Mouse (Mus musculus) telencephalon, adult 2 months (tissue): ENCODE measurements around the gene Afg1l.

Experiments
- DNase-seq: peaks from one replicate; pipeline ENCODE4 v3.0.0-alpha.2; 2011; ENCODE audit warnings: low read depth, low spot score

The Afg1l gene

DNA sequence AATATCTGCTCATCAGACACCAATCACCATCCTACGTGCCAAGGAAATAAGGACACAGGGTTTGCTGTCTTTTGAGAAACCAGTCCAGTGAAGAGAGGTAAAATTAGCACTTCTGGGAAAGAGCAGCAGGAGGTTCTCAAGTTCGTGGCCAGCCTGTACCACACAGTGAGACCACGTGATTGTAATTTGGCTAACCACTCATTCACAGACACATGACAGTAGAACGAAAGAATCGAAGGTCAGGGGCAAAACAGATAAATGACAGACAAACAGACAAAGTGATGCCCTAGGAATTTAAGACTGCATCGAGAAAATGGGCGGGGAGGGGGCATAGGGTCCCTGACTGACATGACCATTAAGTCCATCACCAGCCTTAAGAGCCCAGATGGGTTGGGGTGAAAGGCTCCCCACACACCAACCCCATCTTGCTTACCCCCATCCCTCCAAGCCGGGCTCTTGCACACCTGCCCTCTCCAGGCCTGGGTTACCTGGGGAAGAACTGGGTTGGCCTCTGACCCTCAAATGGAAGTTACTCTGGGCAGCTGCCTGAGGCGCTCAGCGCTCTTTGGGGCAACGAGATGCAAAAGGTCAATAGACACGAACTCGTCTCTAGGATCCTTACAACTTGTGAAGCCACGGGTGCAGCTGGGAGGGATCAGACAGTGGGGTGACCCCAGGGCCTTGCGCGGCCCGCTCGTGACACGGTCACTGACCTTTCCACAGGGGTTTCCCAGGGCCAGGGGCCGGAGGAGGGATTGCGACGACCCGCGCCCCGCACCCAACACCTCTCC lies 620 bp downstream of the Afg1l start:
- DNase-seq = no peak

DNA sequence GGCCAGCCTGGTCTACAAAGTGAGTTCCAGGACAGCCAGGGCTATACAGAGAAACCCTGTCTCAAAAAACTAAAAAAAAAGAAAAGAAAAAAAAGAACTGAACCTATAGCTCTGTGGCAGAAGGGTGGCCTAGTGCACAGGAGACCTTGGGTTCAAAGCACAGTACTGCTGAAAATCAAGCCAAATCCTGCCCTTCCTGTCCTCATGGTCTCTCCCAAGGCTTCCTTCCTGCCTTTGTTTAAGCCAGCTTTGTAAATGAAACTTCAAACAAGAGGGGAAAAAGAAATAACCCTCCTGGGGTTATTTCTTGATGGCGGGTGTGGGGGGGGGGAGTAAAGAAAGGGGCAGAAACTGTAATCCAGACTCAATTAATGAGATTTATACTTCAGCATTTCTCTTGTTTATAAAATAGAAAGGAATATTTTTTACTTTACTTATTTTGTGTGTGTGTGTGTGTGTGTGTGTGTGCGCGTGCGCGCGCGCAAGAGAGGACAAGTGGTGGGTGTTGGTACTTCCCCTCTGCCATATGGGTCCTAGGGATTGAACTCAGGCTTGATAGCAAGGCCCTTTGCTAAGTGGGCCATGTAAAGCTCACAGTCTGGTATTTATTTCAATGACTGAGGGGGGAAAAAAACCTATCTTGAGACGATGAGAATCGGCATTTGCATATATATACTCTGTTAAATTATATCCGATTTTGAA lies 1.4 kb downstream of the Afg1l start:
- no peak for DNase-seq

DNA sequence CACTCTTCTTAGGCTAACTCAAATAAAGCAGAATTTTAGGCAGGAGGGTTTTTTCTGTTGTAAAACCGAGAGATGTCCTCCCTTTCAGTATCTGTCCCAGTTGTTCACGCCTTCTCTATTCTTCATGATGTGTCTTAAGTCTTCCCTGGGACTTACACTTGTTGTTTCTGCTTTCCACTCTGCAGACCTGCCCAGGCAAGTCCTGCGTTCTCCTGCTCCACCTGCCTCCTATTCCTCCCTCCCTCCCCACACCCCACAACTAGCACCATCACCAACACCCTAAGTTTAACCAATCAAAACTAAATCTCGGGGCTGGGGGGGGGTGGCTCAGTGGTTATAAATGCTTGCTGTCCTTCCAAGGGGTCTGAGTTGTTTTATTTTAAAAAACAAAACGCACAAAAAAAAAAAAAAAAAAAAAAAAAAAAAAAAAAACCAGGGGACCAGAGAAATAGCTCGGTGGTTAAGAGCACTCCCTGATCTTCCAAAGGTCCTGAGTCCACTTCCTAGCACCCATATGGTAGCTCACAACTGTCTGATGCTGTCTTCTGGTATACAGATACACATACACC lies 3.3 kb downstream of the Afg1l start:
- DNase-seq = no peak

DNA sequence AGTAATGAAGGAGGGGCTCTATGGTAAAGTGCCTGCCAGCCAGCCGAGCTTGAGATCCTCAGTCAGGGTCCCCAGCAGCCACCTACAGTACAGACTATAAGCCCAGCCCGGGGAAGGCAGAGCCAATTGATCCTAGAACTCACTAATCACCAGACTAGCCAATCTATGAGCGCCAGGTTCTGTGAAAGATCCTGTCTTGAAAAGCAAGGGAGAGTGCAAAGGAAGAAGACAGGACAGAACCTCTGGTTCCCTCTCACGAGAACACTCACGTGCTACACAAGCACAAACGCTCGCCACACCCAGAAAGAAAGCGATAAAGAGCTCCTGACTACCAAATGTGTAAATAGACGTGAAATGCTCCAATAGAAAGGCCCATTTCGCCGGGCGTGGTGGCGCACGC lies 13.6 kb downstream of the Afg1l start:
- no peak for DNase-seq

DNA sequence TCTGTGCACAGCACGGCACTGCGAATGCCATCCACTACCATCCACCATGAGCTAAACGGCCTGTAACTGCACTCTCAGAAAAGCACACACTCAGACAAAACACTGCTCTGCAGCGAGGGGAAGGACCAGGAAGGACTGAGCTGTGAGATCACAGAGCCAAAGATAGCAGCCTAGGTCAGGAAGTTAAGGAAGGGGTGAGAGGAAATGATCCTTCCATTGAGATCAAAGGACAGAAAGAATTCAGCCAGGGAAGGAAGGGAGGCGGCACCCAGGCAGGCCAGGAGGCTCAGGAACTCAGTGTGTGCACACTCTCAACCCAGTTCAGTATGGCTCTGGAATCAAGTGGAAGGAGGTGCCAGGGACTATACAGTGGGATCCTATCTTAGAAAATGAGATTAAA lies 14.1 kb downstream of the Afg1l start:
- no peak for DNase-seq

DNA sequence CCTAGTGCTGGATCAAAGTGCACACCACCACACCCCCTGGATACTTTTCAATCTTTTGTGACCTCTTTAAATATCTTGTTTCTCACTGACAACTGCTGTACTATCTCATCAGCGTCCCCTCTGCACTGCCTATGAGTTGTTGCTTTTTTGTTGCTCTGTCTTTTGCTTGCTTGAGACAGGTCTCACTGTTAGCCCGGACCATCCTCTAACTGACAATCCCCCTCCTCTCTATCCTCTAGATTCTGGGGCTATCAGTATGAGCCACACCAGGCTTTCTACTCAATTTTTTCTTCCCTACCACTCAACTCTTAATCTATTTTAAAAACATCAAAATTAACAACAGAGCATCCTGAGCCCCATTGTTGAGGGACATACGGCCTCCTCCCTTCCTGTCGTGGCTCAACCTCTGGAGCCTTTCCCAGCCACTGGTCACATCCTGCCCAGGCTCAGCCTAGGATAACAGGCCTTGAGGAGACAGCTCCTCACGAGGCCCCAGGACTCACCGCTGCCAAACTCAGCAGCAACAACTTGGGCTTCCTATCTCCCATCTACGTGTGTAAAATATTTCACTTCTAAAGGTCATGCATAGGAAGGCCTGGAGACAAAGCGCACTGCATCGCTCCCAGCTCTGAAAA lies 20.7 kb downstream of the Afg1l start:
- no peak for DNase-seq

DNA sequence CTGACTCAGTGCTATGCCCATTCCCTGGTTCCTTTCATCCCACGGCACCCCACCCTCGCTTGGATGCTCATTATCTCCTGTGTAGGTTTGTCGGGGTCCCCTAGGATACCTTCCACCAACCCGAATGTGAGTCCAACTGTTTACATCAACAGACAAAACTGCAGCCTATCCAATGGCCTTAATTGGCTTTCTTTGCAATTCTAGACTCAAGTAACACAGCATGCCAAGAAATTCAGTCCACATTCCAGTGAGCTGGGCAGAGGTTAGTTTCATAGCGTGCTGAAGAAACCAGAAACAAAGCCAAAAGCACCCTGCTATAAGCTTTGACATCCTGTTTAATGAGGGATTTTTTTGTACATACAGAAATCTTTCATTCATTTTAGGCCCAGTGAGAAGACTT lies 22.4 kb downstream of the Afg1l start:
- no peak for DNase-seq

DNA sequence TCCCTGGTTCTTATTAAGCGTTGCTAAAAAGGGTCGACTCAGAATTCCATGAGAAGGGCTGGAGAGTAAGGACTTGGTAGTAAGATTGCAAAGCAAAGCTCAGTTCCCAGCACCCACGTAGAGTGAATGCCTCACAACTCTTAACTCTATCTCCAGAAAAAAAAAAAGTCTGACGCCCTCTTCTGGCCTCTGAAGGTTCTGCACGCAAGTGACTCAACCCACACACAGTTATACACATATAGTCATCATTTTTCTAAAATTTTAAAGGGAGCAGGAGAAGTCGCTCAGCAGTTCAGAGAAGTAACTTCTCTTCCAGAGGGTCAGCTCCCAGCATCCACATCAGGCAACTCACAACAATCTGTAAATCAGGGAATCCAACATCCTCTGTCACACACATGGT lies 23.7 kb downstream of the Afg1l start:
- DNase-seq = no peak

DNA sequence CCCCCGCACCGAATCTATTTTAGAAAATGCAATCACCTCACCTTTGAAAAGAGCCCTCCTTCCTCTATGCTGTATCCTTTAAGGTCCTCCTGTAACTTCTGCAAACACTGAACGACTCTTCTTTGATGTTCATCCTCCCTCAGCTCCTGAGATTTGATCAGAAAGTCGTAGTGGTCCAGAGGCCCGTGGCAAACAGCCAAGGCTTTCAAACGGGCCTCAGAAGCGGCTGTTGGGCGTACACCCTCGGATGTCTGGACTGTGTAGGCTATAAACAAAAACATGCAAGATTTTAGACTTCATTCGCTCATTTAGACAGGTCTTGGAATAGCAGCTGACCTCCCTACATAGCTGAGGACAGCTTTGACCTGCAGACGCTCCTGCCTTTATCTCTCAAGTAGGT lies 24.1 kb downstream of the Afg1l start:
- no peak for DNase-seq

DNA sequence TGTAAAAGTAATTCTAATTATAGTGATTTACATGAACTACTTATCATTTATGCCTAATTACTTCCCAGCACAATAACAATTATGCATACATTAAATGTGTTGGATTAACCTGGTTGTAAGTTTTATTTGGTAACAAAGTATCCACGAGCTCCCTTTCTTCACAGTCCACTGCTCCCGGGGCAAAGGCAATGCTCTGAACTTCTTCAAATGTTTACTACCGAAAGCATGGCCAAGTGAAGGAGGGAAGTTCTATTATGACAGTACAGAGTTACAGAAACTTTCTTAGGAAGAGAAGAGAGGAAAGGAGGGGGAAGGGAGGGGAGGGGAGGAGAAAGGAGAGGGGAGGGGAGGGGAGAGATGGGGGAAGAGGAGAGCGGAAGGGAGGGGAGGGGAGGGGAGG lies 28.7 kb downstream of the Afg1l start:
- DNase-seq = no peak

DNA sequence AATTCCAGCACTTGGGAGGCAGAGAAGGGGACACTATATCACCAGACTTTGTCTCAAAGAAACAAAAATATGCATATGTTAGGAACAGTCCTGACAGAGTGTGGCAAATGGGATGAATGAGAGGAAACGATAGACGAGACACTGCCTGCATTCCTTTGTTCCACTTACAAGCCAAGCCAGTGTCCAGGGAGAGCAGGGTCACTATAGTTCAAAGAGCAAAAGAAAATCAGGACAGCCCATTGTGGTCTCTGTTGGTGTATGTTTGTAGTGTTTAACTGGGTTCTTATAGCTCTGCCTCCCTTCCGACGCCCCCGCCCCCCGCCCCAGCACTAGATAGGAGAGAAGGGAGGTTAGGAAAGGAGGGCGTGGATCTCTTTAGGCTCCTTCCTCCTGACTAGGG lies 30.0 kb downstream of the Afg1l start:
- no peak for DNase-seq

DNA sequence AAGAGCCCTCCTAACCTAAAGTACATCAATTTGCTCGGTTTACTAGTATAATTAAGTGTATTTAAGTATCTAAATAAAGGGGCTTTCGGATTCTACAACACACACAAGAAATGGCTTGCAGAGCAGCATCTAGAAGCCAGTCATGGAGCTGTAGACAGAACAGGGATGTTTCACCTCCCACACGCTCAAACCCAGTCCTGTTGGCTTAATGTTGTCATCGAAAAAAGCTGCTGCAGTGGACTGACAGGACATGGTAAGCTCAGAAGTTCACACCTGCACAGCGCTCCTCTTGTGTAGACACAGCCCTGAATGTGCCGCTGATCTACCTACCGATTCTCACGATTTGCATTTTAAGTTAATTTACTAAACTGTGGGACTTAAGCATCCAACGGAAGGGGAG lies 32.2 kb downstream of the Afg1l start:
- DNase-seq = no peak

DNA sequence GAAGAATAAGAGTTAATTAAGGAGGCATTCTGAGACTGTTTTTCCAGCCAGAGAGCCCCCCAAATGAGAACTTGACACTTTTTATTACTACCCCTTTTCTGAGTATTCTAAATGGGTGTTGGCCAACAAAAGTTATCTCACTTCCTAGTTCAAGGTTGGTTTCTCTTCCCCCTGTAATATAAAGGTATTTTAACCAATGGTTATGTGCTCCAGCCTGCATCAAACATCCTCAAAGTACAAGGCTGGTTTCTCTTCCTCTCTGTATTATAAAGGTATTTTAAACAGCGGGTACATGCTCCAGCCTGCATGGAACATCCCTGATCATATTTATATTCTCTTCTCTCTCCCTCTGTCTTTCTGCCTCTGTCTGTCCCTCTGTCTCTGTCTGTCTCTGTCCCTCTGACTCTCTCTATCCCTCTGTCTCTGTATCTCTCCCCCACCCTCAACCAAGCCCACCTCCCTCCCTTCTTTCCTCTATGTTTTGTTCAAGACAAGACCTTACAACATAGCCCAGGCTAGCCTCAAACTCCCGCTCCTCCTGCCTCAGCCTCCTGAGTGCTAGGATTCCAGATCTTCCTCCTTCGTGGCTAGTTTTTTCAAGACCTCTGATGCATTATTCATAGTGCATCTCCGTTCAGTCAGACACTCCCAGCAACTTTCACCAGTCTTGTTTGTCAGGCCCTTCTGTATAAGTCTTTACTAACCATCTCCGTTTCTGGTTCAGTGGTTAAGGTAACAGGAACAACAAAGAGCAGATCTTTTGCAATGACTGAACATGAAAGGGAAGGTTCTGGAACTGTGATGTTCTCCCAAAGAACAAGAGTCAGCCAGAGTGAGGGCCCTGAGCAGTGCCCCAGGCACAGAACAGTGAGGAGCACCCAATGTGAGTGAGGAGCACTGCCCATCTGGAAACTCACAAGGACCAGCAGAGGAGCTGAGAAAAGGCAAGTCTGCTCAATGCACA lies 41.2 kb downstream of the Afg1l start:
- DNase-seq = no peak

DNA sequence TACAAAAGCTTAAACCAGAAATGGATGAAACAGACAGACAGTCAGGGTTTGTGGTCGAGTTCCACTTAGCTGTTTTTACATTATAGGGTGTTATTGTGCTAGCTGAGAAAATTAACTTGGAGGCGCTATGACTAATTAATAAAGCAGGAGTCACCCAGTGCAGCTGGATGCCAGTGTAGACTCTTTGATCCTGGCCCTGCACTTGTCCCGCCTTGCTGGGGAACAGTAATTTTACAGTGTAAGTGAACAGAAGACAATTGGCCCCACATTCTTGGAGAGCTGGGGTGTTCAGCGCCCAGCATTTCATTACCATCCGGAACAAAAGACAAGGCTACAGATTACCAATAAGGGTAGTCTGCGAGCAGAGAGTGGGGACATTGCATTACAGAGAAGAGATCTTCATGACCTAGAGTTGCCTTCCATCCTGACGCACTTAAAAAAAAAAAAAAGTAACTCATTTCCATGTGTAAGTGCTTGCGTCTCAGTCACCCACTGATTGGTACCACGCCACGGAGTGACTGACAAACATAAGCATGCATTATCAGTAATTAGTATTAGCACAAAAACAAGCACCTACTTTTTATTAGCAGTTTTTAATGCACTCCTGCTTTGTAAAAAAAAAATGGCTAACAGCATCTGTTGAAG lies 60.7 kb downstream of the Afg1l start:
- no peak for DNase-seq

DNA sequence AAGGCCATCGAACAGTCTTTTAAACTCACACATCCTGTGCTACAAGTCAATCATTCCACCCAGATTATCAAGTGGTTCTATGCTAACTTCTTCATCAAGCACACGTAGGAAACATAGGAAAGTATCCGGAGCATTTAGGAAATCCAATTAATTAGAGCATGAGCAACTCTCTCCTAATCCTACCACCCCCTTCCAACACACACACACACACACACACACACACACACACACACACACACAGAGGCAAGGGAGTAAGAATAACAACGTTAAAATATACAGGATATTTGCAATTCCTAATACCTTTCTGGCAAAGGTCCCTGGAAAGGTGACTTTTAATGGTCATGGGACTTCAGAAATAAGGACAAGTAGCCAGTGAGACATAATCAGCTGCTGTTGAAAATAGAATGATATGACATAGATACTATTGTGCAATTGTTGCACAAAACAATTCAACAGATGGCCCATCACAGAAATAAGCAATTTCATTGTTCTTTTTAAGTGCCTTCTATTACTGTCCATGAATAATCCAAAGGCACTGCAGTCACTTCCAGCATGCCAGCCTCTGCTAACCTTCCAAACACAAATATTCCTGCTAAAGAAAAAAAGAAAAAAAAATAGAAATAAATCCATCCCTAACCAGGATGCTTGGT lies 62.4 kb downstream of the Afg1l start:
- DNase-seq = no peak

DNA sequence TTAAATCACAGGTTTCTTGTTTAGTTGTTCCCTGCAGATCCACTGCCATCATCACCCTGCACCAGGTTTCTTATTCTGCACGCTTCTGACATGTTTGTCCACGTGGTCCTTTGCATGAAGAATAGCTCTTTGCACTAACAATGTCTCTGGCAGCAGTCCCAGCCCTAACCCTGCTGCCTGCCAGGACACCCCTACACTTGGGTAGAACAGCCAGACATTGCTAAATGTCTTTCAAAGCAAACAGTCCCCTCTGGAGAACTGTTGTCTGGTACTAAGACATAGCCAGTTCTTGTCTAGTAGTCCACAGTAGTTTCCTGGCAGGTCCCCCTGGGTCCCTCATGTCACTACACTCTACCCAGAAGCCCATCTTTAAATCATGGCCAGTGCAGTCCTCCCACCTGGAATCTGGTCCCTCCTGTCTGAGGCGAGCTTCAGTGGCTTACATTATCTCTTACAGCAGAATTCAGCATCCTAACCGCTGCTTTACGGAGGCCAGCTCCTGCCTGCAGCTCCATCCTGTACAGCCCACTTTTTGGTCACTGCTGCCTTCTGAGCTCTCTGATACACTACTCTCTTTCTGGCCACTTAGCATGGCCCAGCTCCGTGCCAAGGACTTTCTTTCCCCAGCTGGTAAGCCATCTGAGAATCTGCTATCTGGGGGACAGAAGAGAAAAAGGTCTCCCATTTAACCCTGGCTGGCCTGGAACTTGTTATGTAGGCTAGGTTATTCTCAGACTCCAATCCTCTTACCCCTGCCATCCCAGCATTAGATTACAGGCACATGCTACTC lies 67.4 kb downstream of the Afg1l start:
- DNase-seq = no peak

DNA sequence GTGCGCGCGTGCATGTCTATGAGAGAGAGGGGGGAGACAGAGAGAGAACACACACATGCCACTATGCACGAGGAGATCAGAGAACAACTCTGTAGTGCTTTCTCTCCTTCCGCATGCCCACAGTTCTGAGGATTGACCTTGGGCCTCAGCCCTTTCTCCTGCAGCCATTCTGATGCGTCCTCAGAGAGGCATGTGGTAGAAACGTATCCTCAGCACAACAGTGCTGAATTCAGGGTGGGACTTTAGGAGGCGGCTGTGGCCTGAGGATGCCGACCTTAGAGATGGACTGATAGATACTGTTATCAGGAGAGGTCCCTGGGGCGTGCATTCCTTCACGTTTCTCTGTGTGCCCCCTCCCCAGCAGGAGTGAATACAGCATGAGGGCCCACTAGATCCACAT lies 87.9 kb downstream of the Afg1l start:
- DNase-seq = no peak

DNA sequence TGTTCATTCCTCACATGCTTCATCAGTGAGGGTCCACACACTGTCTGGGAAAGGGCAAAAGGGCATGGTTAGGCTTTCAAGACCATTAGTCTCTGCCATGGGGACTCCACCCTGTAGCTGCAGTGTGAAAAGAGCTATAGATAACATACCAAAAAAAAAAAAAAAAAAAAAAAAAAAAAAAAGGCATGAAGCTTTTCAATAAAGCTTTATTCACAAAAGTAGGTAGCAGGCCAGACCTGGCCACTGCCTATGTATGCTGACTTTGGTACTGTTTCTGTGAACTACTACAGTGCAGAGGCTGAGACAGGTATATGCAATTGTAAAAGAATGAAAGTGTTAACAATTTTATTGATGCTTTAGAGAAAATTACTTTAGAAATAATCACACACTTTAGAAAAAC lies 90.2 kb downstream of the Afg1l start:
- no peak for DNase-seq

DNA sequence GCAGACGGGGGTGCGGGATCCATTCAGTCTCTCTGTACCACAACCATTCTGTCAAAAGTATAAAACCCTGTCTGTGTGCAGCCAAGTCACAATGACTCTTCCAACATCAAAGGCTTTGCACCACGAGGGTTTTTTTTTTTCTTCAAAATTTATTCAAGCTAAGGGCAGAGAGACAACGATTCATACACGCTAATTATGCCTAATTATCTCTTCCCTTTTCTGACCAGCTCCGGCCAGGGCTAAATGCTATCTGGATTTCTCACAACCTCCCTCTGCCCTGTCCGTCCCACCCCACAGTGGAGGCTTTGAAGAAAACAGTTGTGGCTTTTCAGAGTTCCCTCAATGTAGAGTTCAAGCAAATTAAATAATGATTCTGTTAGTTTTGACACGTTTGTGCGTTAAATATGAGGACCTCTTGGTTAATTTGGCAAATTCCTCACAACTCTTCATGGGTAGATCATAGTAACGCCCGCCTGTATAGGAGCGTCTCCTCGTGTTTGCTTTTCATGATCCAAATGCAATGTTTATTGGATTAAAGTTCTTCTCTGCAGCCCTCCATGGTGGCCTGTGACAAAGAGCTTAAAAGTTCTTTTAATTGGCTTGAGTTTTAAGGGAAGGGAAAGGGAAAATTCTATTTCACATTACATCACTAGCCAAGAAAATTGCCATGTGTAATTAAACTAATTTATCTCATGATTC lies 93.3 kb downstream of the Afg1l start:
- no peak for DNase-seq
